Mouse (Mus musculus): Measurements from ENCODE around the gene Arhgap22.

DNA sequence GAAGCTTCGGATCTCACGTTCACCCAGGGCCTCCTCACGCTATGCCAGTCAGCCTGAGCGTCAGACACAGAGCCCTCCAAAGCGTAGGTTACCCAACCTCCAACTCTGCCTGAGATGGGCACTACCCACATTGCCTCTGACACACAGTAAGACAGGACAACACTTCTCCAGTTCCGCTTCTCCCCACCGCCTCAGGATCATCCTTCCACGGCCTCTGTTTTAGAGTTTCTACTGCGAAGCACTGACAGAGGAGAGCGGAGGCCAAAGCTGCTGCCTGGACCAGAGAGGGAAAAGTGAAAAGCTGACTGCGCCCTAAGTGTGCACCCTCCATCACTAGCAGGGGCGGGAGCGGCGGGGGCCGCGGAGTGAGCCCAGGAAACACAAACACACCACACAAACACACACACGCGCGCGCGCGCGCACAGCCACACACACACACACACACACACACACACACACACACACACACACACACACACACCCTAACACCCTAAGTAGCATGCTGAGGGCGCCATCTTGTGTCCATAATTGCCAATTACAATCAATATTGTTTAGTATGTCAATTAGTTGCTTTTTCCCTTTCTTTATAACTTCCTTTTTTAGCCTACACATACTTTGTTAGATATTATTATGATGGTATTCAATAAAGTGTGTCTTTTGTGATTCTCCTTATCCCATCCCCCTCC, 8.4 kb upstream of the Arhgap22 start:
- TF ChIP-seq MYOD1 (IDR thresholded peaks at IDR 0.05; ENCODE audit: control insufficient read depth, insufficient read length, low read depth) (no peak), CTCF (IDR thresholded peaks at IDR 0.05; ENCODE audit: control insufficient read depth, insufficient read depth, insufficient read length) (no peak)
